Mouse (Mus musculus) E14TG2a.4 (cell line): ENCODE data around the gene Hyal2.
"Not testable (repeated sequence)": the region's sequence is repeated elsewhere in the genome, so short reads cannot be mapped to it uniquely, and the experiment has no call there.

Experiments
- H3K27me3 ChIP-seq: 2 replicates; pipeline ENCODE4 v1.6.1; 2014; ENCODE audit warnings: low read length, control low read depth; ENCODE audit not compliant: insufficient read depth
- H3K36me3 ChIP-seq: 2 replicates; pipeline ENCODE4 v1.6.1; 2014; ENCODE audit warnings: low read length, control low read depth; ENCODE audit not compliant: insufficient read depth
- H3K4me1 ChIP-seq: replicated peaks from 2 replicates; pipeline ENCODE4 v1.6.1; 2014; ENCODE audit warnings: low read depth, low read length, control low read depth
- H3K4me3 ChIP-seq: replicated peaks from 2 replicates; pipeline ENCODE4 v1.5.1; 2014; ENCODE audit warnings: mild to moderate bottlenecking, low read length
- H3K9me3 ChIP-seq: 2 replicates; pipeline ENCODE4 v1.6.1; 2014; ENCODE audit warnings: low read length, control low read depth
- CTCF ChIP-seq: conservative IDR thresholded peaks from 2 replicates; pipeline ENCODE4 v1.5.1; 2014; ENCODE audit warnings: low read length
- NANOG ChIP-seq: IDR thresholded peaks from 2 replicates; pipeline ENCODE4 v1.6.1; 2014; ENCODE audit warnings: borderline replicate concordance, low read length, mixed read lengths
- POU5F1 ChIP-seq: IDR thresholded peaks from 2 replicates; pipeline ENCODE4 v1.6.1; 2014; ENCODE audit warnings: low read length, borderline replicate concordance

Gene Hyal2

GRCm38 (mm10) chr9:107570845-107571244, 3.1 kb downstream of the Hyal2 start:
- peaks cover 27% of the 10 kb centered on the region for H3K36me3 ChIP-seq
- peaks cover 28% of the 10 kb centered on the region for H3K27me3 ChIP-seq
- TF ChIP-seq POU5F1: no peak
- no peak for TF ChIP-seq NANOG
- no peak for TF ChIP-seq CTCF
- no peaks in the 10 kb centered on the region for H3K9me3 ChIP-seq
- peaks cover 65% of the 10 kb centered on the region for H3K4me1 ChIP-seq
- H3K4me3 ChIP-seq: peak overlapping the region; percentile 89

- Histone ChIP-seq H3K4me1 (peaks cover 71% of the 10 kb centered on the region), H3K27me3 (peaks cover 28% of the 10 kb centered on the region), H3K4me3 (peak overlapping the region; percentile 89), H3K36me3 (peaks cover 27% of the 10 kb centered on the region), H3K9me3 (no peaks in the 10 kb centered on the region)
- TF ChIP-seq NANOG (no peak), POU5F1 (no peak), CTCF (no peak)
These were observed 4.0 kb downstream of the Hyal2 start for GRCm38 (mm10) chr9:107571534-107572326.

DNA sequence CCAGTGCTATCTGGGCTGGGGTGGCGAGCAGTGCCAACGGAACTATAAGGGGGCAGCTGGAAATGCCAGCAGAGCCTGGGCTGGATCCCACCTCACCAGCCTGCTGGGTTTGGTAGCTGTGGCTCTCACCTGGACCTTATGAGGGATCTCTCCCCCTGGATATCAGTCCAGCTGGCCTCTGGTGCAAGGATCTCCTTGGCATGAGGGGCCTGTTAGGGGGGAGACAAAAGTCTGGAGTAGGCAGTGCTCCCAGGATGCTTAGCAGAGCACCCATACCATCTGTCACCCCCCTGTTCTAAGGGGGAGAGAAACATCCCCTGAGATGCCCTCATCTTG, 4.5 kb downstream of the Hyal2 start:
- Histone ChIP-seq H3K4me1 (peaks cover 71% of the 10 kb centered on the region), H3K27me3 (peaks cover 25% of the 10 kb centered on the region), H3K9me3 (no peaks in the 10 kb centered on the region), H3K4me3 (no peak overlapping the region; the same call in 1 of the 2 replicates), H3K36me3 (peaks cover 27% of the 10 kb centered on the region)
- no peak for TF ChIP-seq POU5F1
- no peak for TF ChIP-seq CTCF
- no peak for TF ChIP-seq NANOG

DNA sequence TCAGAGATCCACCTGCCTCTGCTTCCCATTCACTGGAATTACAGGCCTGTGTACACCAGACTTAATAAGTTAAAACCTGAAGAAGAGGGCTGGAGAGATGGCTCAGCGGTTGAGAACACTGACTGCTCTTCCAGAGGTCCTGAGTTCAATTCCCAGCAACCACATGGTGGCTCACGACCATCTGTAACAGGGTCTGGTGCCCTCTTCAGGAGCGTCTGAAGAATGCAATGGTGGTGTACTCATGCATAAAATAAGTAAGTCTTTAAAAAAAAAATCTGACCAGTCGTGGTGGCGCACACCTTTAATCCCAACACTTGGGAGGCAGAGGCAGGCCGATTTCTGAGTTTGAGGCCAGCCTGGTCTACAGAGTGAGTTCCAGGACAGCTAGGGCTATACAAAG, 6.0 kb downstream of the Hyal2 start:
- H3K9me3 ChIP-seq, H3K4me3 ChIP-seq: not testable (repeated sequence)
- H3K27me3 ChIP-seq: peaks cover 19% of the 10 kb centered on the region
- peak; percentile 25 for TF ChIP-seq CTCF
- peaks cover 73% of the 10 kb centered on the region for H3K4me1 ChIP-seq
- H3K36me3 ChIP-seq: peaks cover 28% of the 10 kb centered on the region

DNA sequence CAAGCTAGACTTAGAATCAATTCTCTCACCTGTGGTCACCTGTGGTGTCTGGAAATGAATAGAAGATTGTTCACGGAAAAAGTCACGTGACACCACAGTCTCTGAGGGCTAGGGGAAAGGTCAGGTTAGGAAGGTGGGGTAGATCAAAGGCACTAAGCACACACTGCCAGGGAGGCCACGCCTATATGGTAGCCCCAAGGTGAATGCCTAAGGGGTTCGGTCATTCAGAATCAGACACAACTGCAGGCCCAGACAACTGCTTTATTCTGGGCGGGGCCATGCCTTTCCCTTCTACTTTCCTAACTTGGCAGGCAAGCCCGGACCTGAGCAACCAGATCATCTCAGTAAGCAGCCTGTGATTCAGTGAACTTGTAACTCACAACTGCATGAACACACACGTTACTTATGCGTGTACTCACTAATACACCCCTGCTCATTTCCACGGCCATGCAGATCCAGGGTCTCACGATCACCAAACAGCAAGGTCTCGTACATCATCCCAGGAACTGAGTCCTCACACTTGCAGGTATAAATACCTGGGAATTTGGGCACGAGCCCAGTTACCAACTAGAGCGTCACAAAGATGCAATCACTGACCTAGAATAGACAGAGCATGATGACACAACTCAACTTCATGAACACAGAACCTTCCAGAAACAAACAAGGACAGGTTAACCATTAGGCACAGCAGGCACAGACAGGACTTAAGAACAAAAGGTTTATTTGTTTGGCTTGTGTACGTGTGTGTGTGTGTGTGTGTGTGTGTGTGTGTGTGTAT, 8.0 kb downstream of the Hyal2 start:
- Histone ChIP-seq H3K4me1 (peaks cover 78% of the 10 kb centered on the region), H3K36me3 (peaks cover 38% of the 10 kb centered on the region), H3K27me3 (peaks cover 5% of the 10 kb centered on the region), H3K9me3 (no peaks in the 10 kb centered on the region), H3K4me3 (peak overlapping the region; percentile 11; the same call in 1 of the 2 replicates)
- TF ChIP-seq NANOG (no peak), POU5F1 (no peak), CTCF (no peak)

- TF ChIP-seq POU5F1 (no peak), CTCF (no peak), NANOG (no peak)
- H3K4me3 ChIP-seq: peak within 1 kb of the TSS; percentile 77
- H3K4me1 ChIP-seq: peaks cover 78% of the 10 kb centered on the region
- peaks cover 30% of the 10 kb centered on the region for H3K36me3 ChIP-seq
- no peaks in the 10 kb centered on the region for H3K27me3 ChIP-seq
- H3K9me3 ChIP-seq: no peaks in the 10 kb centered on the region
These were observed 8.8 kb downstream of the Hyal2 start, which contains the start of gene Hyal1 for GRCm38 (mm10) chr9:107576357-107577107. Gene Hyal1 (plus strand): TSS chr9:107576927.

- no peak for TF ChIP-seq POU5F1
- TF ChIP-seq CTCF: no peak
- TF ChIP-seq NANOG: no peak
- Histone ChIP-seq H3K36me3 (peaks cover 23% of the 10 kb centered on the region), H3K4me3 (peak overlapping the region; percentile 77; the same call in 1 of the 2 replicates), H3K27me3 (no peaks in the 10 kb centered on the region), H3K4me1 (peaks cover 82% of the 10 kb centered on the region), H3K9me3 (no peaks in the 10 kb centered on the region)
These were observed 10.1 kb downstream of the Hyal2 start for GRCm38 (mm10) chr9:107577871-107578270.

- H3K9me3 ChIP-seq: no peaks in the 10 kb centered on the region
- H3K36me3 ChIP-seq: peaks cover 26% of the 10 kb centered on the region
- TF ChIP-seq POU5F1: no peak
- TF ChIP-seq NANOG: no peak
- no peak for TF ChIP-seq CTCF
- H3K4me3 ChIP-seq: peak within 1 kb of the TSS; percentile 77; the same call in 1 of the 2 replicates
- H3K4me1 ChIP-seq: peaks cover 85% of the 10 kb centered on the region
- H3K27me3 ChIP-seq: no peaks in the 10 kb centered on the region
These were observed 10.8 kb downstream of the Hyal2 start, which contains the start of gene Naa80 for GRCm38 (mm10) chr9:107578587-107578986. Gene Naa80 (plus strand): TSS chr9:107578887.
